Mouse (Mus musculus) pancreas, adult 10 weeks (tissue): Measurements from ENCODE around the gene Tas2r140. TPM values are rescaled to one million over a fixed set of nuclear protein-coding genes. Genes with fewer than 3 reads are reported as not detected.

ENCODE experiments used
- polyA plus RNA-seq: library from polyadenylated mRNA; stranded (reverse); fragments of 350-450 nt; fragmentation: Illumina TruSeq; extraction: RNeasy Lipid Tissue Mini Kit (QIAGEN cat#74804); gene quantifications from one replicate; pipeline ENCODE4 v1.2.3, GENCODE M21; 2015; ENCODE audit warnings: low read depth, low replicate concordance; ENCODE audit not compliant: insufficient read depth

Gene Tas2r140
- polyA plus RNA-seq, result not detected

GRCm38 (mm10) chr6:133055716-133056115 lies at the start of gene Tas2r140:
Gene Tas2r140, minus strand, starts transcription at chr6:133055816.

GRCm38 (mm10) chr6:133104609-133104921 lies 48.9 kb upstream of the Tas2r140 start, which contains the start of gene Smim10l1:
Gene Smim10l1, plus strand, starts transcription at chr6:133104909.

GRCm38 (mm10) chr6:133037001-133037400 lies 18.6 kb downstream of the Tas2r140 start, which contains the start of gene Tas2r103:
Gene Tas2r103, minus strand, starts transcription at chr6:133037101.

Other genes with a start within 250 kb of the Tas2r140 start
- gene Tas2r123, start 208.7 kb downstream of the Tas2r140 start, polyA plus RNA-seq, result not detected
- gene Tas2r116, start 200.4 kb downstream of the Tas2r140 start, polyA plus RNA-seq, result not detected
- gene Tas2r110, start 187.8 kb downstream of the Tas2r140 start, polyA plus RNA-seq, result not detected
- not detected for gene Tas2r113, start 162.8 kb downstream of the Tas2r140 start, polyA plus RNA-seq
- gene Tas2r125, start 146.2 kb downstream of the Tas2r140 start, polyA plus RNA-seq, result not detected
- not detected for gene Tas2r129, start 104.7 kb downstream of the Tas2r140 start, polyA plus RNA-seq
- gene Tas2r131, start 97.9 kb downstream of the Tas2r140 start, polyA plus RNA-seq, result not detected
- gene Tas2r109, start 74.9 kb downstream of the Tas2r140 start, polyA plus RNA-seq, result not detected
- not detected for gene Tas2r103, start 18.7 kb downstream of the Tas2r140 start, polyA plus RNA-seq
- 18.2 TPM for gene Smim10l1, start 49.1 kb upstream of the Tas2r140 start, polyA plus RNA-seq
- not detected for gene 5530400C23Rik, start 236.4 kb upstream of the Tas2r140 start, polyA plus RNA-seq